Mouse (Mus musculus): ENCODE results near the gene Snd1.

Gene Snd1

DNA sequence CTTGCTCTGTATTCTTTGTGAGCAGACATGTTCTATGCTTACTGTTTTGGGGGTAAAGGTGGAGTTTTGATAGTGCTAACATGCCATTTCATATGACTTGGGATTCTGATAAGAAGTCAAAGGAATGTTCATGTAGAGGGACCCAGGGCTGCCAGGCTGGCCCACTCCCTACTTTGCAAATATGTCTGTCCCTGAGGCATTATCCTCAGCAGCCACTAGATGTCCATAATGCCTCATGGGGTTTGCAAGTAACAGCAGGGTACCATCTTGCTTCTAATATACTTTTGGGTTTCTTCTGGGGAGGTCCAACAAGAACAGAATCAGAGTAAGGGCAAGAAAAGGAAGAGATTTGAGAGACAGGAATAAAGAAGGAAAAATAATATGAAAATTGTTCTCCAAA, 361.7 kb downstream of the Snd1 start:
- Histone ChIP-seq H3K9me3 (ENCODE audit: low read length) (no peaks in the 10 kb centered on the region), H3K4me1 (replicated peaks; ENCODE audit: low read depth, low read length) (peaks cover 9% of the 10 kb centered on the region), H3K27me3 (ENCODE audit: insufficient read depth, low read length) (peaks cover 41% of the 10 kb centered on the region), H3K36me3 (ENCODE audit: insufficient read depth, low read length) (no peaks in the 10 kb centered on the region), H3K4me3 (replicated peaks; ENCODE audit: low read length) (no peak overlapping the region)
- TF ChIP-seq POU5F1 (IDR thresholded peaks at IDR 0.05; ENCODE audit: borderline replicate concordance, low read length) (no peak), CTCF (conservative IDR thresholded peaks at IDR 0.05; ENCODE audit: low read length) (peak; percentile 24; the same call in 1 of the 2 replicates)

DNA sequence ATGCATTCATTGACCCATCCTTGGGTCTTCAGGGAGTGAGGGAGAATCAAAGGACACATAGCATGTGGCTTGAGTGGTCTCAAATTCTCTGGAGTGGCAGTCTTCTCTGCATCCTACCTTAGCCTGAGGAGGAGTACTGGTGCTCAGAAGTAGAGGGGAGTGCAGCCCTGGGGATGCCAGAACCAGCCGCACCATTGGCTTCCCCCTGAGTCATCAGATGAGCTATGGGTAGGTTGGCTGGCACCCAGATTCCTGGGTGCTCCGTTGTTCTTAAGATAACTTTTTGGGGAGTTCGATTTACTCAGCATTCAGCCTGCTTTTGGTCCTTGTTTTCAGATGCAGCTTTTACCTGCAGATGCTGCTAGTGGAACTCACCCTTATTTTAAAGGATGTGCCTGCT, 366.6 kb downstream of the Snd1 start:
- Histone ChIP-seq H3K36me3 (ENCODE audit: insufficient read depth, low read length) (no peaks in the 10 kb centered on the region), H3K4me1 (replicated peaks; ENCODE audit: low read depth, low read length) (no peaks in the 10 kb centered on the region), H3K4me3 (replicated peaks; ENCODE audit: low read length) (no peak overlapping the region), H3K27me3 (ENCODE audit: insufficient read depth, low read length) (no peaks in the 10 kb centered on the region), H3K9me3 (ENCODE audit: low read length) (no peaks in the 10 kb centered on the region)
- TF ChIP-seq CTCF (conservative IDR thresholded peaks at IDR 0.05; ENCODE audit: low read length) (no peak), NANOG (IDR thresholded peaks at IDR 0.05; ENCODE audit: borderline replicate concordance, low read length) (no peak), POU5F1 (IDR thresholded peaks at IDR 0.05; ENCODE audit: borderline replicate concordance, low read length) (no peak)

DNA sequence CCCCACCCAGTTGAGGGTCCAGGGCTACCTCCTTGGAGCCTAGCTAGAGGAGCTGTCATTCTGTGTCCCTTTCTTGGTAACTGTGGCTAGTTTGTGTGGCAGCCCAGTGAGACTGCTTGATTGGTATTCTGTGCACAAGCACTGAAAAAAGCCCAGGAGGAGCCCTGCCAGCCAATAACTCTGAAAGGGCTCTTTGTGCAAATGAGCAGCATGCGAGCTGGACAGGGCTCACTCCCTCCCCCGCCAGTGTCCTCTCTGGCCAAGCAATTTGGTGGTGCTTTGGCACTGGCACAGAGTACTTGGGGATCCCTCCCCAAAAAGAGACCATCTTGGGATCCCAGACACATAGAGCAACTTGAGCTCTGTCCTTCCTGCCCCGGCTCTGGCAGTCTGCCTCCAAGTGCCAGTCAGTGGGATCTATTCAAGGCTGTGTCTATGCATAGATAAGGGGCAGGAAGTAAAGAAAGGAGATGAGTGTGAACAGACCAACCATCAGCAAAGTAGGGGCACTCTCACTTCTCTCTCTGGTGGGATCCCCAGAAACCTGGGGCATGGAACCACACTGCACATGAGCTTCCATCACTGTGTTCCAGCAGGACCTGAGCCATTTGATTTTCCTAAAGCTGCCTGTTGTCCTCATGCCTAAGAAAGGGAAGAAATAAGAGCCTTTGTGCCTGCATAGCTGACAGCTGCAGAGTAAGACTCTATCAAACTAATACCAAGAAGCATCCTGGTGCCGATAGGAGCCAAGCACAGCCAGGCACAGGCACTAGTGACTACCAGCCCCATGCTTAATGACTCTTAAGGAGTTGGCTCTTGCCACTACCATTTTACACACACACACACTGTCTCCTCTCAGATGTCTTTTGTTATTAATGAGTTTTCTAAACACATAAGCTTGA, 367.7 kb downstream of the Snd1 start:
- no peak for TF ChIP-seq NANOG (IDR thresholded peaks at IDR 0.05; ENCODE audit: borderline replicate concordance, low read length)
- TF ChIP-seq CTCF (conservative IDR thresholded peaks at IDR 0.05; ENCODE audit: low read length): no peak
- no peak for TF ChIP-seq POU5F1 (IDR thresholded peaks at IDR 0.05; ENCODE audit: borderline replicate concordance, low read length)
- H3K36me3 ChIP-seq (ENCODE audit: insufficient read depth, low read length): no peaks in the 10 kb centered on the region
- H3K27me3 ChIP-seq (ENCODE audit: insufficient read depth, low read length): no peaks in the 10 kb centered on the region
- no peak overlapping the region for H3K4me3 ChIP-seq (replicated peaks; ENCODE audit: low read length)
- H3K4me1 ChIP-seq (replicated peaks; ENCODE audit: low read depth, low read length): no peaks in the 10 kb centered on the region
- no peaks in the 10 kb centered on the region for H3K9me3 ChIP-seq (ENCODE audit: low read length)

DNA sequence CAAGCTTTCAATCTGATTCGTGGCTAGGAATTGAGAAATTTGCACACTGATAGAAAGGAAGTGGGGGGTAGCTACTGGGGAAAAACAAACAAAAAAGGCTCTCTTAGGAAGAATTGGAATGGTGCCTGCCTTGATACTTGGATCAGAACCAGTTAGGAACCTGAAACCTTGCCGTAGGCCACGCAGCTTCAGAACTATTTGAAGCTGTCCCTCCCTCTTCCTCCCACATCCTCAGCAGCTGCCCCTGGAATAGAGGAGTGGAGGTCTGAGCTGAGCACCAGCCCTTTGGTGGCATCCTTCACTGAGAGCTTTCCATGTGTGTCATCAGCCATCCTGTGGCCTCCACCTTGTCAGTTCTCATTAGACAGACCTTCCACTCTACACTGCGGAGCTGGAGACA, 370.7 kb downstream of the Snd1 start:
- Histone ChIP-seq H3K9me3 (ENCODE audit: low read length) (no peaks in the 10 kb centered on the region), H3K4me3 (replicated peaks; ENCODE audit: low read length) (no peak overlapping the region)

DNA sequence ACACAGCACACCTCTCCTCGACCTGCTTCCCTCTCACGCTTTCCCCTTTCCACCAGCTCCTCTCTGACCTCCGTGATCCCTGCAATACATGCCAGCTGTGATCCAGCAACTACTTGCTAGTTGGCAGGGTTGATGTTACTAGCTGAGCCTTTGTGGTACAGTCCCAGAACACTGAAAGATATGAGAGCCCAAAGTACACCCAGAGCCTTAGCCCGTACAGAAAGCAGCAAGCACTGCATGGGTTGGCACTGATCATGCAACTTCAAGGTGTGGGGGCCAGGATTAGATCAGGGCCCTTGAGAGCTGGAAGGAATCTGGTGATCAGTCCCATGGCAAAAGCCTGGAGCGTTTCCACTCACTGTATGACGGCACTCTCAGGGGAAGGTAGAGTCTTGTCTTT, 372.7 kb downstream of the Snd1 start:
- H3K27me3 ChIP-seq (ENCODE audit: insufficient read depth, low read length): no peaks in the 10 kb centered on the region
- no peak overlapping the region for H3K4me3 ChIP-seq (replicated peaks; ENCODE audit: low read length)
- H3K4me1 ChIP-seq (replicated peaks; ENCODE audit: low read depth, low read length): no peaks in the 10 kb centered on the region
- peaks cover 10% of the 10 kb centered on the region for H3K36me3 ChIP-seq (ENCODE audit: insufficient read depth, low read length)
- H3K9me3 ChIP-seq (ENCODE audit: low read length): no peaks in the 10 kb centered on the region
- TF ChIP-seq CTCF (conservative IDR thresholded peaks at IDR 0.05; ENCODE audit: low read length) (no peak), NANOG (IDR thresholded peaks at IDR 0.05; ENCODE audit: borderline replicate concordance, low read length) (no peak), POU5F1 (IDR thresholded peaks at IDR 0.05; ENCODE audit: borderline replicate concordance, low read length) (no peak)

More for the DNA sequence above, 370.7 kb downstream of the Snd1 start:
- no peaks in the 10 kb centered on the region for H3K27me3 ChIP-seq (ENCODE audit: insufficient read depth, low read length)
- no peaks in the 10 kb centered on the region for H3K4me1 ChIP-seq (replicated peaks; ENCODE audit: low read depth, low read length)
- H3K36me3 ChIP-seq (ENCODE audit: insufficient read depth, low read length): no peaks in the 10 kb centered on the region
- TF ChIP-seq POU5F1 (IDR thresholded peaks at IDR 0.05; ENCODE audit: borderline replicate concordance, low read length): no peak
- no peak for TF ChIP-seq NANOG (IDR thresholded peaks at IDR 0.05; ENCODE audit: borderline replicate concordance, low read length)
- no peak for TF ChIP-seq CTCF (conservative IDR thresholded peaks at IDR 0.05; ENCODE audit: low read length)

DNA sequence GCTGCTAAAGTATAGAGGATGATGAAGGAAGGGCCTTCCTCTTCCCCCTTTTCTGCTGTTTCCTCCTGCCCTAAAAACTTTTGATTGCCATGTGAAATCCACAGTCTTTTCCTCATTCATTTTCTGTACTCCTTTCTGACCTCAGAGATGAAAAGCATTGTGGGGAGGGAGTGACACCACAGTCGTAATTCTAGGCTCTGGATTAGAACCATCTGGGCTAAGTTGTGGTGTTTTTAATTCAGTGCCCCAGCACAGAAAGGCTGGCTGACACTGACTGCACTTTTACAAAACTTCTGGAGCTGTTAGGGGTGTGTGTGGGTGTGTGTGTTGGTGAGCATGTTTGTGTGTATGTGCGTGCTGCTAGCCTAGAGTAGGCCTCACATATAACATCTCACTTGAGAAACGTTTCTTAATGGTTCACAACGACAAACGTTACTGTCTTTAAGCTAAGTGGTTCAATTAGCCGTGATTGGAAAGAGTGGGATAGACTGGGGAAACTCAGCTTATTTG, 373.4 kb downstream of the Snd1 start:
- no peaks in the 10 kb centered on the region for H3K9me3 ChIP-seq (ENCODE audit: low read length)
- H3K27me3 ChIP-seq (ENCODE audit: insufficient read depth, low read length): no peaks in the 10 kb centered on the region
- peaks cover 14% of the 10 kb centered on the region for H3K36me3 ChIP-seq (ENCODE audit: insufficient read depth, low read length)
- no peaks in the 10 kb centered on the region for H3K4me1 ChIP-seq (replicated peaks; ENCODE audit: low read depth, low read length)
- TF ChIP-seq POU5F1 (IDR thresholded peaks at IDR 0.05; ENCODE audit: borderline replicate concordance, low read length) (no peak), NANOG (IDR thresholded peaks at IDR 0.05; ENCODE audit: borderline replicate concordance, low read length) (no peak), CTCF (conservative IDR thresholded peaks at IDR 0.05; ENCODE audit: low read length) (no peak)
- H3K4me3 ChIP-seq (replicated peaks; ENCODE audit: low read length): no peak overlapping the region

DNA sequence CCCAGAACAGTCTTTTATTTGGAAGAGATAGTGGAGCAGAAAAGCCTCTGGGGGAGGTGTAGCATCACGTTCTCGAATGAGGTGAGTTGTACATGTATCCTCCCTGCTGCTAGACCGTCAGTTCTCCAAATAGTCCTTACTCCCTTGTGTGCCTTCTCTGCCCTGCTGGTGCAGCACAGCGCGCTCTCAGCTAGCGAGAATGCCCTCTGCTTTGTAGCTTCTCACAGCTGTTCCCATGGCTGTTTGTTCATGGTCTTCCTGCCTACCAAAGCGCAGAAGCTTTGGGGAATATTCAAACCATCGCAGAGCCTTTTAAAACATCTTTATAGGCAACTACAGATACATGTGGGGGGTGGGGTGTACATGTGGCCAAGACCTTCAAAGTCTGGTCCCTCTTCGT, 374.0 kb downstream of the Snd1 start:
- TF ChIP-seq POU5F1 (IDR thresholded peaks at IDR 0.05; ENCODE audit: borderline replicate concordance, low read length): no peak
- TF ChIP-seq NANOG (IDR thresholded peaks at IDR 0.05; ENCODE audit: borderline replicate concordance, low read length): no peak
- no peak for TF ChIP-seq CTCF (conservative IDR thresholded peaks at IDR 0.05; ENCODE audit: low read length)
- H3K36me3 ChIP-seq (ENCODE audit: insufficient read depth, low read length): peaks cover 16% of the 10 kb centered on the region
- no peaks in the 10 kb centered on the region for H3K4me1 ChIP-seq (replicated peaks; ENCODE audit: low read depth, low read length)
- H3K4me3 ChIP-seq (replicated peaks; ENCODE audit: low read length): no peak overlapping the region
- no peaks in the 10 kb centered on the region for H3K27me3 ChIP-seq (ENCODE audit: insufficient read depth, low read length)
- H3K9me3 ChIP-seq (ENCODE audit: low read length): no peaks in the 10 kb centered on the region

DNA sequence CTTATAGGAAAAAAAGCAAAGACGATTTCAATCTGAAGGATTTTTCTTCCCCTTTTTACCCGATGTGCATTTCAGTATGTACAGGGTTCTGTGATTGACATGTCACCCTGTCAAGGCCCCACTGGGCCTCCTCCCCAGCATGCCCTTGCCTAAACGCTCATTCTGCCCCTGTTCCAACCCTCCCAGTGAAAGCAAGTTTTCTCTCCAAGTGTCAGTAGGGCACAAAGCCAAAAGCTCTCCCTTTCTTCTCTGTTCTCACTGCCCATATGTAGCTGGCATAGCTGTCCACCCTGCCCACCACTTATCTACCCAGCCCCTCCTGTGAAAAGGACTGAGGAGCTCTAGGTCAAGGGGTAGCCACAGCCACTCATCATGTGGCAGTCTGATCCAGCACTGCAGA, 374.4 kb downstream of the Snd1 start:
- Histone ChIP-seq H3K4me3 (replicated peaks; ENCODE audit: low read length) (no peak overlapping the region), H3K4me1 (replicated peaks; ENCODE audit: low read depth, low read length) (no peaks in the 10 kb centered on the region; the same call in 1 of the 2 replicates), H3K36me3 (ENCODE audit: insufficient read depth, low read length) (peaks cover 16% of the 10 kb centered on the region), H3K27me3 (ENCODE audit: insufficient read depth, low read length) (no peaks in the 10 kb centered on the region), H3K9me3 (ENCODE audit: low read length) (no peaks in the 10 kb centered on the region)
- TF ChIP-seq CTCF (conservative IDR thresholded peaks at IDR 0.05; ENCODE audit: low read length) (no peak), NANOG (IDR thresholded peaks at IDR 0.05; ENCODE audit: borderline replicate concordance, low read length) (no peak), POU5F1 (IDR thresholded peaks at IDR 0.05; ENCODE audit: borderline replicate concordance, low read length) (no peak)

Data from E14TG2a.4 (cell line).